Mouse (Mus musculus) intestine, embryonic 16.5 days (tissue): ENCODE data around the gene Foxred2. TPM values are rescaled to one million over a fixed set of nuclear protein-coding genes. Genes with fewer than 3 reads are reported as not detected.

Experiments
- ATAC-seq: fragments of 200-750 bp; cut with Nextera tagmentation; 2 replicates; pipeline ENCODE4 v1.8.0; 2017; ENCODE audit warnings: moderate TSS enrichment, moderate library complexity
- H3K27ac ChIP-seq: fragments of 300-500 bp; sonication (generic); 2 replicates; pipeline ENCODE4 v1.5.1; 2014; ENCODE audit warnings: mild to moderate bottlenecking, low read length
- H3K27me3 ChIP-seq: fragments of 300-500 bp; sonication (generic); replicated peaks from 2 replicates; pipeline ENCODE4 v1.6.1; 2014; ENCODE audit warnings: low read length, control low read depth, mixed read lengths; ENCODE audit not compliant: control insufficient read depth, insufficient read depth
- H3K36me3 ChIP-seq: fragments of 300-500 bp; sonication (generic); 2 replicates; pipeline ENCODE4 v1.6.1; 2014; ENCODE audit warnings: low read length, control low read depth; ENCODE audit not compliant: control insufficient read depth, insufficient read depth
- H3K4me1 ChIP-seq: fragments of 300-500 bp; sonication (generic); 2 replicates; pipeline ENCODE4 v1.6.1; 2014; ENCODE audit warnings: low read length, control low read depth, mixed read lengths; ENCODE audit not compliant: control insufficient read depth, insufficient read depth
- H3K4me2 ChIP-seq: fragments of 300-500 bp; sonication (generic); 2 replicates; pipeline ENCODE4 v1.6.1; 2014; ENCODE audit warnings: low read depth, low read length, control low read depth
- H3K4me3 ChIP-seq: fragments of 300-500 bp; sonication (generic); 2 replicates; pipeline ENCODE4 v1.5.1; 2014; ENCODE audit warnings: mild to moderate bottlenecking, low read length
- H3K9ac ChIP-seq: fragments of 300-500 bp; sonication (generic); 2 replicates; pipeline ENCODE4 v1.6.1; 2014; ENCODE audit warnings: low read depth, low read length
- H3K9me3 ChIP-seq: fragments of 300-500 bp; sonication (generic); 2 replicates; pipeline ENCODE4 v1.6.1; 2016; ENCODE audit warnings: low read length, control low read depth; ENCODE audit not compliant: control insufficient read depth
- WGBS: fragments of 180-500 bp; shearing (Covaris S2); extraction: QIAGEN DNeasy Blood & Tissue Kit; methylation state at CpG from one replicate; pipeline ENCODE4 v1.1.7; 2014; 5-methylcytosine and 5-hydroxymethylcytosine counted together
- polyA plus RNA-seq: library from polyadenylated mRNA; unstranded; fragments of >200 nt; fragmentation: Nextera tagmentation; extraction: Ambion mirVana; gene quantifications from 2 replicates; pipeline ENCODE4 v1.2.1, GENCODE M21; 2015

Foxred2 gene
- 1.8 and 2.0 TPM in 2 replicates for polyA plus RNA-seq

- Histone ChIP-seq H3K4me1 (peaks cover 17% of the 10 kb centered on the region), H3K9me3 (no peaks in the 10 kb centered on the region), H3K27me3 (peaks cover 12% of the 10 kb centered on the region), H3K4me2 (peak within 1 kb of the TSS; percentile 96), H3K9ac (peak within 1 kb of the TSS; percentile 55), H3K27ac (no peak within 1 kb of the TSS), H3K36me3 (peaks cover 27% of the 10 kb centered on the region), H3K4me3 (peak within 1 kb of the TSS; percentile 58)
- under 1% methylated on average over 39 of the region's 39 CpGs for WGBS
- ATAC-seq, result peak; percentile 89
These were observed at the start of gene Foxred2 for GRCm38 (mm10) chr15:77956404-77956901. Gene Foxred2, minus strand, starts transcription at chr15:77956722.

GRCm38 (mm10) chr15:78003929-78004328, 47.4 kb upstream of the Foxred2 start:
- WGBS, result 33% methylated on average over 9 of the region's 9 CpGs
- Histone ChIP-seq H3K4me2 (no peak overlapping the region), H3K9ac (no peak overlapping the region), H3K27me3 (no peaks in the 10 kb centered on the region; the same call in 1 of the 2 replicates), H3K36me3 (no peaks in the 10 kb centered on the region), H3K4me3 (no peak overlapping the region), H3K9me3 (no peaks in the 10 kb centered on the region), H3K27ac (no peak overlapping the region), H3K4me1 (no peaks in the 10 kb centered on the region)
- ATAC-seq, result peak; percentile 76

- H3K9ac ChIP-seq, result no peak overlapping the region
- no peaks in the 10 kb centered on the region for H3K36me3 ChIP-seq
- no peak for ATAC-seq
- H3K4me1 ChIP-seq, result no peaks in the 10 kb centered on the region
- no peak overlapping the region for H3K27ac ChIP-seq
- no peaks in the 10 kb centered on the region; the same call in 1 of the 2 replicates for H3K27me3 ChIP-seq
- WGBS, result 28% methylated on average over 5 of the region's 5 CpGs
- H3K9me3 ChIP-seq, result no peaks in the 10 kb centered on the region
- H3K4me3 ChIP-seq, result no peak overlapping the region
- no peak overlapping the region for H3K4me2 ChIP-seq
These were observed 44.9 kb upstream of the Foxred2 start for GRCm38 (mm10) chr15:78001400-78001799.

- H3K36me3 ChIP-seq, result no peaks in the 10 kb centered on the region
These were observed 32.0 kb upstream of the Foxred2 start for GRCm38 (mm10) chr15:77988541-77988940.

GRCm38 (mm10) chr15:77983391-77983790, 26.9 kb upstream of the Foxred2 start:
- Histone ChIP-seq H3K36me3 (no peaks in the 10 kb centered on the region), H3K9ac (no peak overlapping the region), H3K27ac (no peak overlapping the region), H3K27me3 (no peaks in the 10 kb centered on the region), H3K4me2 (no peak overlapping the region), H3K4me1 (no peaks in the 10 kb centered on the region), H3K4me3 (no peak overlapping the region), H3K9me3 (no peaks in the 10 kb centered on the region)
- ATAC-seq, result no peak
- WGBS, result 34% methylated on average over 3 of the region's 3 CpGs

More at GRCm38 (mm10) chr15:77988541-77988940, 32.0 kb upstream of the Foxred2 start:
- no peak for ATAC-seq
- Histone ChIP-seq H3K9ac (no peak overlapping the region), H3K4me3 (no peak overlapping the region), H3K9me3 (no peaks in the 10 kb centered on the region), H3K4me1 (no peaks in the 10 kb centered on the region), H3K4me2 (no peak overlapping the region), H3K27ac (no peak overlapping the region), H3K27me3 (no peaks in the 10 kb centered on the region)
- WGBS, result 71% methylated on average over 5 of the region's 5 CpGs

GRCm38 (mm10) chr15:77982195-77982939, 25.8 kb upstream of the Foxred2 start:
- no peaks in the 10 kb centered on the region for H3K36me3 ChIP-seq
- no peak for ATAC-seq
- WGBS, result 30% methylated on average over 18 of the region's 18 CpGs
- H3K27me3 ChIP-seq, result no peaks in the 10 kb centered on the region
- H3K4me2 ChIP-seq, result no peak overlapping the region
- no peak overlapping the region for H3K27ac ChIP-seq
- H3K9me3 ChIP-seq, result no peaks in the 10 kb centered on the region
- no peaks in the 10 kb centered on the region for H3K4me1 ChIP-seq
- no peak overlapping the region for H3K9ac ChIP-seq
- no peak overlapping the region for H3K4me3 ChIP-seq

GRCm38 (mm10) chr15:77981181-77981680, 24.7 kb upstream of the Foxred2 start:
- H3K27me3 ChIP-seq, result no peaks in the 10 kb centered on the region
- no peaks in the 10 kb centered on the region for H3K4me1 ChIP-seq
- no peak overlapping the region for H3K4me2 ChIP-seq
- no peak for ATAC-seq
- no peaks in the 10 kb centered on the region for H3K9me3 ChIP-seq
- no peak overlapping the region for H3K9ac ChIP-seq
- H3K4me3 ChIP-seq, result no peak overlapping the region
- WGBS, result 63% methylated on average over 5 of the region's 5 CpGs
- H3K27ac ChIP-seq, result no peak overlapping the region
- H3K36me3 ChIP-seq, result no peaks in the 10 kb centered on the region

GRCm38 (mm10) chr15:77979427-77979865, 22.9 kb upstream of the Foxred2 start:
- no peaks in the 10 kb centered on the region for H3K36me3 ChIP-seq
- H3K27me3 ChIP-seq, result no peaks in the 10 kb centered on the region
- no peak overlapping the region for H3K9ac ChIP-seq
- no peak for ATAC-seq
- no peaks in the 10 kb centered on the region for H3K9me3 ChIP-seq
- no peak overlapping the region for H3K4me3 ChIP-seq
- H3K4me1 ChIP-seq, result no peaks in the 10 kb centered on the region
- 84% methylated on average over 10 of the region's 10 CpGs for WGBS
- no peak overlapping the region for H3K4me2 ChIP-seq
- H3K27ac ChIP-seq, result no peak overlapping the region

- Histone ChIP-seq H3K36me3 (no peaks in the 10 kb centered on the region), H3K4me1 (no peaks in the 10 kb centered on the region), H3K4me3 (no peak overlapping the region), H3K9me3 (no peaks in the 10 kb centered on the region), H3K27me3 (0 out of 2 replicates have a peak, but pooled peaks cover 3% of the 10 kb centered on the region), H3K9ac (no peak overlapping the region), H3K4me2 (no peak overlapping the region), H3K27ac (no peak overlapping the region)
- no peak for ATAC-seq
- 67% methylated on average over 3 of the region's 3 CpGs for WGBS
These were observed 21.1 kb upstream of the Foxred2 start for GRCm38 (mm10) chr15:77977663-77978062.
